Mouse (Mus musculus): ENCODE data around the gene Pcf11.

GRCm38 (mm10) chr7:92604961-92605360 lies 64.8 kb downstream of the Pcf11 start:
- no peak for TF ChIP-seq CHD2 (IDR thresholded peaks at IDR 0.05; ENCODE audit: low read depth, low read length)
- TF ChIP-seq ZNF384 (IDR thresholded peaks at IDR 0.05; ENCODE audit: low read depth, low read length), result no peak
- no peak for TF ChIP-seq ZC3H11A (IDR thresholded peaks at IDR 0.05; ENCODE audit: borderline replicate concordance, low read depth, low read length)
